Comparison of ENCODE assay signal across 8 mouse cellular contexts in genomic region chr9:88437342-88438236, GRCm38 (mm10). TPM values are rescaled to one million over a fixed set of nuclear protein-coding genes. Genes with fewer than 3 reads are reported as not detected.
A peak's percentile ranks its signal among the peaks of the same experiment; 100 is the strongest.
DNase-seq lines count a peak whose midpoint lies in the region; ATAC-seq and TF ChIP-seq lines count a peak whose summit lies in the region.

No protein-coding gene starts in this region.

- H3K27me3 ChIP-seq in hindbrain, embryonic 15.5 days = no peaks in the 10 kb centered on the region
- H3K27me3 ChIP-seq in midbrain, postnatal 0 days (ENCODE audit: insufficient read depth, low read length) = no peaks in the 10 kb centered on the region

- no peak for TF ChIP-seq CTCF in left cerebral cortex, adult 2 months (IDR thresholded peaks at IDR 0.05)
- TF ChIP-seq CTCF in midbrain, postnatal 0 days (IDR thresholded peaks at IDR 0.05) = no peak

- peak overlapping the region; percentile 77 for H3K9ac ChIP-seq in hindbrain, embryonic 15.5 days
- peak overlapping the region; percentile 91 for H3K9ac ChIP-seq in midbrain, postnatal 0 days (replicated peaks; ENCODE audit: low read length, poor library complexity, severe bottlenecking)

- peak; percentile 10 for ATAC-seq in activated CD4-positive, CD25-positive, alpha-beta regulatory T cell, adult 4 months
- ATAC-seq in hindbrain, embryonic 15.5 days (ENCODE audit: low FRiP score, low read depth) = no peak
- ATAC-seq in midbrain, postnatal 0 days (ENCODE audit: low FRiP score) = no peak
- ATAC-seq in frontal cortex, adult (ENCODE audit: low TSS enrichment) = no peak

- peak overlapping the region; percentile 94; the same call in 1 of the 2 replicates for H3K27ac ChIP-seq in left cerebral cortex, adult 2 months
- peak overlapping the region; percentile 90 for H3K27ac ChIP-seq in hindbrain, embryonic 15.5 days (replicated peaks)
- H3K27ac ChIP-seq in midbrain, postnatal 0 days (ENCODE audit: low read depth, low read length) = peak overlapping the region; percentile 89

- 54% methylated on average over 10 of the region's 10 CpGs for WGBS in hindbrain, embryonic 15.5 days
- WGBS in midbrain, postnatal 0 days = 50% methylated on average over 10 of the region's 10 CpGs

- H3K4me3 ChIP-seq in left cerebral cortex, adult 2 months = peak overlapping the region; percentile 84
- H3K4me3 ChIP-seq in hindbrain, embryonic 15.5 days = peak overlapping the region; percentile 89
- peak overlapping the region; percentile 90 for H3K4me3 ChIP-seq in midbrain, postnatal 0 days (ENCODE audit: low read depth, low read length)

- peaks cover 28% of the 10 kb centered on the region for H3K4me1 ChIP-seq in hindbrain, embryonic 15.5 days (replicated peaks)
- H3K4me1 ChIP-seq in midbrain, postnatal 0 days (ENCODE audit: insufficient read depth, low read length) = 0 out of 2 replicates have a peak, but pooled peaks cover 2% of the 10 kb centered on the region

- H3K4me2 ChIP-seq in hindbrain, embryonic 15.5 days = peak overlapping the region; percentile 83
- peak overlapping the region; percentile 66 for H3K4me2 ChIP-seq in midbrain, postnatal 0 days (ENCODE audit: low read depth, low read length, poor library complexity, severe bottlenecking)

- no peak for DNase-seq in left cerebral cortex, adult 2 months (ENCODE audit: extremely low spot score in 1 of 2, low spot score in 2 of 2)
- DNase-seq in left cerebral cortex, postnatal 25 days (ENCODE audit: low spot score in 2 of 2) = no peak
- DNase-seq in midbrain, postnatal 0 days (ENCODE audit: low spot score) = no peak
- no peak for DNase-seq in embryo, embryonic 11 days
- no peak for DNase-seq in left cerebral cortex, adult 9 months (ENCODE audit: low spot score in 2 of 2)

- intact Hi-C loops in left cerebral cortex, adult 2 months (cut with DNase I) = loop anchor here (2.0 kb wide), 2 partner anchors 45 to 85 kb away; partner anchors contain the start of gene Syncrip
- intact Hi-C loops in left cerebral cortex, postnatal 25 days (cut with DNase I) = loop anchor here (1.0 to 2.0 kb wide), 3 partner anchors 43 to 111 kb away; partner anchors contain the start of gene Zfp949

- no peaks in the 10 kb centered on the region for H3K9me3 ChIP-seq in hindbrain, embryonic 15.5 days
- no peaks in the 10 kb centered on the region for H3K9me3 ChIP-seq in midbrain, postnatal 0 days (ENCODE audit: low read length)

- no peaks in the 10 kb centered on the region for H3K36me3 ChIP-seq in hindbrain, embryonic 15.5 days
- H3K36me3 ChIP-seq in midbrain, postnatal 0 days (ENCODE audit: insufficient read depth, low read length) = no peaks in the 10 kb centered on the region

RNA-seq across cellular contexts. Expression of gene Snx14, which starts 1.2 kb away (rescaled TPM):
- 10 to 100 TPM; 51.7 to 59.9 TPM for total RNA-seq in left cerebral cortex, adult 2 months (2021)
- total RNA-seq in left cerebral cortex, postnatal 25 days (2021) = 10 to 100 TPM; 52.9 to 54.7 TPM
- polyA plus RNA-seq in activated CD4-positive, CD25-positive, alpha-beta regulatory T cell, adult 4 months (2017; shearing (Covaris generic)) = 10 to 100 TPM; 40.0 to 44.5 TPM
- polyA plus RNA-seq in hindbrain, embryonic 15.5 days (2015; fragmentation: Nextera tagmentation; extraction: Ambion mirVana) = 34.0 and 36.0 TPM in 2 replicates
- total RNA-seq in midbrain, postnatal 0 days (2014; rRNA removed) = 33.5 and 43.0 TPM in 2 replicates
- 28.6 TPM in 2 replicates for polyA plus RNA-seq in midbrain, postnatal 0 days (2015; fragmentation: Nextera tagmentation; extraction: Ambion mirVana)

RNA-seq across cellular contexts. Expression of gene Gm20537, which starts 18.8 kb away (rescaled TPM):
- under 1 TPM in 1 of 2 experiments, not detected in 1; 0.84 TPM for total RNA-seq in left cerebral cortex, adult 2 months (2021)
- total RNA-seq in left cerebral cortex, postnatal 25 days (2021) = 1 to 10 TPM; 1.3 to 2.9 TPM
- 1 to 10 TPM in 1 of 2 experiments, not detected in 1; 1.6 TPM for polyA plus RNA-seq in activated CD4-positive, CD25-positive, alpha-beta regulatory T cell, adult 4 months (2017; shearing (Covaris generic))
- polyA plus RNA-seq in hindbrain, embryonic 15.5 days (2015; fragmentation: Nextera tagmentation; extraction: Ambion mirVana) = 0.49 and 0.57 TPM in 2 replicates
- 2.6 TPM in 1 of 2 replicates, not detected in the other for total RNA-seq in midbrain, postnatal 0 days (2014; rRNA removed)
- polyA plus RNA-seq in midbrain, postnatal 0 days (2015; fragmentation: Nextera tagmentation; extraction: Ambion mirVana) = 0.62 TPM in 1 of 2 replicates, not detected in the other

RNA-seq across cellular contexts. Expression of gene Syncrip, which starts 44.8 kb away (rescaled TPM):
- total RNA-seq in left cerebral cortex, adult 2 months (2021) = 10 to 100 TPM; 68.7 to 71.3 TPM
- total RNA-seq in left cerebral cortex, postnatal 25 days (2021) = 10 to 100 TPM; 67.6 to 68.3 TPM
- polyA plus RNA-seq in activated CD4-positive, CD25-positive, alpha-beta regulatory T cell, adult 4 months (2017; shearing (Covaris generic)) = 100 to 1,000 TPM; 113 to 115 TPM
- 71.2 and 77.0 TPM in 2 replicates for polyA plus RNA-seq in hindbrain, embryonic 15.5 days (2015; fragmentation: Nextera tagmentation; extraction: Ambion mirVana)
- total RNA-seq in midbrain, postnatal 0 days (2014; rRNA removed) = 79.0 and 92.1 TPM in 2 replicates
- polyA plus RNA-seq in midbrain, postnatal 0 days (2015; fragmentation: Nextera tagmentation; extraction: Ambion mirVana) = 55.8 and 64.0 TPM in 2 replicates
